Mouse (Mus musculus) heart, postnatal 0 days (tissue): ENCODE results near the gene Agpat3.

ENCODE experiments used
- CTCF ChIP-seq: IDR thresholded peaks from 2 replicates; pipeline ENCODE4 v1.5.1; 2016; ENCODE audit warnings: antibody characterized with exemption, control low read depth, low read depth
- EP300 ChIP-seq: IDR thresholded peaks from 2 replicates; pipeline ENCODE4 v1.6.1; 2016; ENCODE audit warnings: antibody characterized with exemption, low read depth

- TF ChIP-seq CTCF (no peak), EP300 (no peak)
Observed at GRCm38 (mm10) chr10:78300061-78300460, 52.2 kb downstream of the Agpat3 start.
